Mouse (Mus musculus): ENCODE results near the gene Shisa8. TPM values are rescaled to one million over a fixed set of nuclear protein-coding genes. Genes with fewer than 3 reads are reported as not detected.

Shisa8 gene
- polyA plus RNA-seq, 1 experiment from 2014 or later, result 0.32 TPM

- Histone ChIP-seq H3K9ac (ENCODE audit: low read length) (no peak overlapping the region), H3K36me3 (ENCODE audit: control insufficient read depth, insufficient read depth) (no peaks in the 10 kb centered on the region), H3K4me2 (ENCODE audit: low read depth, low read length) (no peak overlapping the region), H3K4me1 (ENCODE audit: control insufficient read depth, insufficient read depth, low read length) (peaks cover 18% of the 10 kb centered on the region), H3K4me3 (ENCODE audit: low read length) (no peak overlapping the region), H3K27ac (ENCODE audit: low read length) (no peak overlapping the region), H3K27me3 (ENCODE audit: control insufficient read depth, insufficient read depth, low read length) (no peaks in the 10 kb centered on the region), H3K9me3 (replicated peaks; ENCODE audit: control insufficient read depth, low read length) (no peaks in the 10 kb centered on the region)
- WGBS, result 84% methylated on average over 6 of the region's 6 CpGs
- no peak for ATAC-seq (replicated peaks; ENCODE audit: extremely low read depth, insufficient read depth, low FRiP score)
Measured at GRCm38 (mm10) chr15:82156298-82156697, 56.3 kb downstream of the Shisa8 start.

MicroRNAs within 50 kb of the gene (microRNA counts, 519-probe panel; counts per million panel counts)
- 2,113 counts per million, percentile 28 among the panel's probes with 10 or more counts for microRNA mmu-miR-33

Small RNA genes lying within 50 kb of the gene (microRNA-seq; reads per million reads assigned to microRNA genes)
- gene Mir33, result 44.2 reads per million, percentile 42 among the genes with 10 or more reads in this experiment

Other genes with a start within 250 kb of the Shisa8 start
- not detected in 2 replicates for gene 1700029P11Rik, start 232.3 kb downstream of the Shisa8 start, polyA plus RNA-seq (2015; fragmentation: Nextera tagmentation; extraction: Ambion mirVana)
- 76.8 and 113 TPM in 2 replicates for gene Xrcc6, start 225.0 kb downstream of the Shisa8 start, polyA plus RNA-seq (2015; fragmentation: Nextera tagmentation; extraction: Ambion mirVana)
- gene Desi1, start 179.0 kb downstream of the Shisa8 start, polyA plus RNA-seq (2015; fragmentation: Nextera tagmentation; extraction: Ambion mirVana), result 22.4 and 37.4 TPM in 2 replicates
- 174 and 210 TPM in 2 replicates for gene Snu13, start 165.2 kb downstream of the Shisa8 start, polyA plus RNA-seq (2015; fragmentation: Nextera tagmentation; extraction: Ambion mirVana)
- not detected in 2 replicates for gene 4930407I10Rik, start 153.7 kb downstream of the Shisa8 start, polyA plus RNA-seq (2015; fragmentation: Nextera tagmentation; extraction: Ambion mirVana)
- gene Mei1, start 142.8 kb downstream of the Shisa8 start, polyA plus RNA-seq (2015; fragmentation: Nextera tagmentation; extraction: Ambion mirVana), result not detected in 2 replicates
- gene Ccdc134, start 84.9 kb downstream of the Shisa8 start, polyA plus RNA-seq (2015; fragmentation: Nextera tagmentation; extraction: Ambion mirVana), result 9.9 and 11.7 TPM in 2 replicates
- gene Srebf2, start 65.6 kb downstream of the Shisa8 start, polyA plus RNA-seq (2015; fragmentation: Nextera tagmentation; extraction: Ambion mirVana), result 91.6 and 92.0 TPM in 2 replicates
- gene Tnfrsf13c, start 11.6 kb upstream of the Shisa8 start, polyA plus RNA-seq (2015; fragmentation: Nextera tagmentation; extraction: Ambion mirVana), result 0.18 TPM in 1 of 2 replicates, not detected in the other
- 50.8 and 57.2 TPM in 2 replicates for gene Cenpm, start 31.9 kb upstream of the Shisa8 start, polyA plus RNA-seq (2015; fragmentation: Nextera tagmentation; extraction: Ambion mirVana)
- gene 1500009C09Rik, start 39.6 kb upstream of the Shisa8 start, polyA plus RNA-seq (2015; fragmentation: Nextera tagmentation; extraction: Ambion mirVana), result not detected in 2 replicates
- 3.9 and 4.1 TPM in 2 replicates for gene Sept3, start 62.1 kb upstream of the Shisa8 start, polyA plus RNA-seq (2015; fragmentation: Nextera tagmentation; extraction: Ambion mirVana)
- 0.17 and 0.22 TPM in 2 replicates for gene Wbp2nl, start 86.1 kb upstream of the Shisa8 start, polyA plus RNA-seq (2015; fragmentation: Nextera tagmentation; extraction: Ambion mirVana)
- 44.1 and 47.8 TPM in 2 replicates for gene Naga, start 126.1 kb upstream of the Shisa8 start, polyA plus RNA-seq (2015; fragmentation: Nextera tagmentation; extraction: Ambion mirVana)
- gene Pheta2, start 126.1 kb upstream of the Shisa8 start, polyA plus RNA-seq (2015; fragmentation: Nextera tagmentation; extraction: Ambion mirVana), result 8.1 and 9.4 TPM in 2 replicates
- 340 and 355 TPM in 2 replicates for gene Smdt1, start 126.1 kb upstream of the Shisa8 start, polyA plus RNA-seq (2015; fragmentation: Nextera tagmentation; extraction: Ambion mirVana)
- 604 and 609 TPM in 2 replicates for gene Ndufa6, start 141.5 kb upstream of the Shisa8 start, polyA plus RNA-seq (2015; fragmentation: Nextera tagmentation; extraction: Ambion mirVana)
- 13.6 and 15.7 TPM in 2 replicates for gene Cyp2d22, start 167.4 kb upstream of the Shisa8 start, polyA plus RNA-seq (2015; fragmentation: Nextera tagmentation; extraction: Ambion mirVana)
- gene Cyp2d11, start 181.2 kb upstream of the Shisa8 start, polyA plus RNA-seq (2015; fragmentation: Nextera tagmentation; extraction: Ambion mirVana), result not detected in 2 replicates
- gene Cyp2d10, start 194.4 kb upstream of the Shisa8 start, polyA plus RNA-seq (2015; fragmentation: Nextera tagmentation; extraction: Ambion mirVana), result 0.33 TPM in 1 of 2 replicates, not detected in the other
- gene Cyp2d9, start 220.6 kb upstream of the Shisa8 start, polyA plus RNA-seq (2015; fragmentation: Nextera tagmentation; extraction: Ambion mirVana), result not detected in 2 replicates

Data from heart, embryonic 16.5 days (tissue).